In the genomic region with DNA sequence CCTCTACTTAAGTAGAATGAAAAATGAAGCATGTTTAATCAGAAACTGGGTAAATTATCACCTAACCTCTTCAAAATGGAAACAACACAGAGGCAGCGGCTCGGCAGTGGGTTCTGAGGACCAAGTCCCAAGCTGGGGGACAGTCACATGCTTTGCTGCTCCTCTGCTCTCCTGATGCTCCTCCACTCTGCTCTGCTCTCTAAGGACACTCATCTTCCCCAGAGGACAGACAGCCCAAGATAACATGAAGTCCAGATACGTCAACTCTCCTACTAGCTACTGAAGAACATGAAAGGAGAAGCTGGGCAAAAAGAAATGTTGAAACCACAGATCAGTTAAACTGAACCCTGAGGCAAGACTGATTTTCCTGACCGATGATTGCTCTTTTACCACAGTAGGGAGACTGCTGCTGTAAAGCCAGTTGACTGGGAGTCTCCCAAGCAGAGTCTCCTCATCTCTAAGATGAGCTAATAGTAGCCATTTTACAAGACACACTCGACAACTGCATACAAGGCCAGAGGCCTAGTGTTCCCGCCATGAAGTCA, we compare ENCODE assay signal across 28 mouse cellular contexts.
DNase-seq lines count a peak whose midpoint lies in the region; ATAC-seq and TF ChIP-seq lines count a peak whose summit lies in the region.
"Had no signal": no experiment of that assay in that cellular context is flagged by ENCODE, and none has a peak within 500 bp of the region (broad histone marks: within the 10 kb centered on the region; RNA-seq: fewer than 3 reads in every experiment).

No protein-coding gene starts in this region.

- no peak for TF ChIP-seq POLR2A in MEL (IDR thresholded peaks at IDR 0.05; ENCODE audit: control insufficient read depth in 1 of 2, insufficient read depth in 1 of 2, low read depth in 1 of 2, low read length in 2 of 2, poor library complexity in 1 of 2)

- no peaks in the 10 kb centered on the region for H3K79me2 ChIP-seq in MEL (ENCODE audit: control insufficient read depth, insufficient read depth, low read length, poor library complexity)

- H3K36me3 ChIP-seq in limb, embryonic 15.5 days = no peaks in the 10 kb centered on the region
- H3K36me3 ChIP-seq in limb, embryonic 10.5 days = no peaks in the 10 kb centered on the region
- no peaks in the 10 kb centered on the region for H3K36me3 ChIP-seq in MEL (ENCODE audit: control insufficient read depth in 1 of 2, insufficient read depth in 2 of 2, low read length in 2 of 2)
- H3K36me3 ChIP-seq in liver, postnatal 0 days (replicated peaks; ENCODE audit: insufficient read depth, low read length) = no peaks in the 10 kb centered on the region
- H3K36me3 ChIP-seq: embryonic facial prominence, embryonic 15.5 days; heart, embryonic 12.5 days; hindbrain, embryonic 13.5 days; midbrain, embryonic 12.5 days; neural tube, embryonic 12.5 days had no signal

- WGBS in limb, embryonic 15.5 days = 78% methylated on average over 6 of the region's 6 CpGs
- 85% methylated on average over 6 of the region's 6 CpGs for WGBS in limb, embryonic 10.5 days
- 52% methylated on average over 6 of the region's 6 CpGs for WGBS in liver, postnatal 0 days (ENCODE audit: insufficient replicate concordance)

- no peak for ATAC-seq in limb, embryonic 15.5 days (ENCODE audit: insufficient number of reproducible peaks, low FRiP score, low TSS enrichment, low read depth)
- ATAC-seq in liver, postnatal 0 days = no peak
- ATAC-seq: forebrain, embryonic 13.5 days; intestine, postnatal 0 days; Patski had no signal

- H3K4me1 ChIP-seq in limb, embryonic 15.5 days = peaks cover 6% of the 10 kb centered on the region
- peaks cover 7% of the 10 kb centered on the region for H3K4me1 ChIP-seq in limb, embryonic 10.5 days
- 0 out of 4 replicates have a peak, but pooled peaks cover 0 to 2% of the 10 kb centered on the region in 2 experiments for H3K4me1 ChIP-seq in MEL (ENCODE audit: control insufficient read depth in 1 of 2, insufficient read depth in 2 of 2, low read length in 2 of 2)
- H3K4me1 ChIP-seq in liver, postnatal 0 days (ENCODE audit: insufficient read depth) = peaks cover 21% of the 10 kb centered on the region
- H3K4me1 ChIP-seq: forebrain, embryonic 13.5 days; hindbrain, embryonic 13.5 days; midbrain, embryonic 12.5 days; neural tube, embryonic 12.5 days had no signal

- no peak for TF ChIP-seq RAD21 in MEL (IDR thresholded peaks at IDR 0.05; ENCODE audit: low read depth, low read length)

- H3K4me3 ChIP-seq in limb, embryonic 15.5 days = no peak overlapping the region
- no peak overlapping the region for H3K4me3 ChIP-seq in limb, embryonic 10.5 days
- H3K4me3 ChIP-seq in MEL (ENCODE audit: control insufficient read depth in 1 of 2, insufficient read depth in 1 of 2, low read depth in 2 of 2, low read length in 2 of 2) = no peak overlapping the region
- H3K4me3 ChIP-seq in liver, postnatal 0 days (ENCODE audit: low read depth, low read length) = no peak overlapping the region
- H3K4me3 ChIP-seq: embryonic facial prominence, embryonic 15.5 days; forebrain, embryonic 13.5 days; heart, embryonic 12.5 days; hindbrain, embryonic 13.5 days; midbrain, embryonic 12.5 days; myocyte; neural tube, embryonic 12.5 days had no signal

- 0 out of 2 replicates have a peak overlapping the region, but pooled peaks have one; percentile 22 for H3K27ac ChIP-seq in limb, embryonic 15.5 days
- H3K27ac ChIP-seq in limb, embryonic 10.5 days = no peak overlapping the region
- no peak overlapping the region for H3K27ac ChIP-seq in MEL (ENCODE audit: control insufficient read depth, low read depth, low read length)
- H3K27ac ChIP-seq in liver, postnatal 0 days (ENCODE audit: low read depth) = peak overlapping the region; percentile 44; the same call in 1 of the 2 replicates
- H3K27ac ChIP-seq: embryonic facial prominence, embryonic 15.5 days; forebrain, embryonic 13.5 days; hindbrain, embryonic 13.5 days; midbrain, embryonic 12.5 days; neural tube, embryonic 12.5 days had no signal

- TF ChIP-seq EP300 in MEL (IDR thresholded peaks at IDR 0.05; ENCODE audit: low read depth in 1 of 2, low read length in 2 of 2) = no peak
- TF ChIP-seq EP300 in liver, postnatal 0 days (IDR thresholded peaks at IDR 0.05; ENCODE audit: low read depth) = no peak

- H3K9me3 ChIP-seq in limb, embryonic 15.5 days = no peaks in the 10 kb centered on the region
- no peaks in the 10 kb centered on the region for H3K9me3 ChIP-seq in limb, embryonic 10.5 days (replicated peaks)
- no peaks in the 10 kb centered on the region for H3K9me3 ChIP-seq in MEL (replicated peaks; ENCODE audit: insufficient read depth, low read length)
- no peaks in the 10 kb centered on the region for H3K9me3 ChIP-seq in liver, postnatal 0 days (ENCODE audit: low read length)
- H3K9me3 ChIP-seq: embryonic facial prominence, embryonic 15.5 days; forebrain, embryonic 13.5 days; heart, embryonic 12.5 days; hindbrain, embryonic 13.5 days; midbrain, embryonic 12.5 days; neural tube, embryonic 12.5 days had no signal

- no peak for TF ChIP-seq CTCF in MEL (IDR thresholded peaks at IDR 0.05 in 2 of 3, conservative IDR thresholded peaks at IDR 0.05 in 1 of 3; ENCODE audit: control insufficient read depth in 1 of 3, insufficient read depth in 1 of 3, low read depth in 2 of 3, low read length in 3 of 3, poor library complexity in 1 of 3, severe bottlenecking in 1 of 3)
- no peak for TF ChIP-seq CTCF in liver, postnatal 0 days (IDR thresholded peaks at IDR 0.05; ENCODE audit: low read depth)

- DNase-seq in limb, embryonic 10.5 days (ENCODE audit: low spot score) = no peak
- DNase-seq in MEL (ENCODE audit: low read depth, low spot score) = peak; percentile 29
- DNase-seq in c-Kit-positive CD71-negative TER-119-negative erythroid progenitor cells, embryonic 14.5 days (ENCODE audit: low read depth) = peak; percentile 29
- DNase-seq in liver, postnatal 0 days = no peak
- no peak for DNase-seq in c-Kit-positive CD71-positive TER-119-positive erythroid progenitor cells, embryonic 14.5 days (ENCODE audit: low spot score)
- DNase-seq in ovary, postnatal 36 days (ENCODE audit: low spot score) = no peak
- no peak for DNase-seq in kidney, adult 9 months
- DNase-seq: adrenal gland, postnatal 25 days; cerebellum, adult 8-10 months; cerebellum, postnatal 25 days; gastrocnemius, postnatal 14 days; heart, adult 18-20 months; heart, postnatal 4 days; kidney, postnatal 14 days; lung, adult 2 months; lung, postnatal 10 days; thymus, postnatal 4 days had no signal

- H3K4me2 ChIP-seq in limb, embryonic 15.5 days = no peak overlapping the region
- peak overlapping the region; percentile 38 for H3K4me2 ChIP-seq in liver, postnatal 0 days (ENCODE audit: low read depth, low read length)
- H3K4me2 ChIP-seq: embryonic facial prominence, embryonic 15.5 days; forebrain, embryonic 13.5 days; heart, embryonic 12.5 days; hindbrain, embryonic 13.5 days; midbrain, embryonic 12.5 days; neural tube, embryonic 12.5 days had no signal

- H3K27me3 ChIP-seq in limb, embryonic 15.5 days = no peaks in the 10 kb centered on the region
- H3K27me3 ChIP-seq in limb, embryonic 10.5 days (ENCODE audit: low read depth, poor library complexity, severe bottlenecking) = no peaks in the 10 kb centered on the region
- no peaks in the 10 kb centered on the region for H3K27me3 ChIP-seq in MEL (ENCODE audit: control insufficient read depth in 1 of 2, insufficient read depth in 2 of 2, low read length in 2 of 2)
- no peaks in the 10 kb centered on the region for H3K27me3 ChIP-seq in liver, postnatal 0 days (ENCODE audit: insufficient read depth, low read length)
- H3K27me3 ChIP-seq: CH12.LX; embryonic facial prominence, embryonic 15.5 days; forebrain, embryonic 13.5 days; heart, embryonic 12.5 days; hindbrain, embryonic 13.5 days; midbrain, embryonic 12.5 days; neural tube, embryonic 12.5 days; Patski had no signal

- no peak overlapping the region for H3K9ac ChIP-seq in limb, embryonic 15.5 days
- H3K9ac ChIP-seq in MEL (ENCODE audit: control insufficient read depth, low read depth, low read length, poor library complexity, severe bottlenecking) = no peak overlapping the region
- no peak overlapping the region for H3K9ac ChIP-seq in liver, postnatal 0 days (replicated peaks)
- H3K9ac ChIP-seq: embryonic facial prominence, embryonic 15.5 days; forebrain, embryonic 13.5 days; heart, embryonic 12.5 days; hindbrain, embryonic 13.5 days; midbrain, embryonic 12.5 days; neural tube, embryonic 12.5 days had no signal

TF ChIP-seq in MEL, 35 proteins besides CTCF, POLR2A, EP300 and RAD21:
- TF ChIP-seq ETS1 (IDR thresholded peaks at IDR 0.05; ENCODE audit: low read depth, low read length) (no peak), CHD2 (IDR thresholded peaks at IDR 0.05; ENCODE audit: low read length) (no peak), MXI1 (IDR thresholded peaks at IDR 0.05; ENCODE audit: low read depth, low read length) (no peak), ZNF384 (IDR thresholded peaks at IDR 0.05; ENCODE audit: low read depth, low read length) (no peak), HCFC1 (IDR thresholded peaks at IDR 0.05; ENCODE audit: low read depth, low read length) (no peak), USF2 (IDR thresholded peaks at IDR 0.05; ENCODE audit: borderline replicate concordance in 1 of 2, insufficient read depth in 1 of 2, low read depth in 1 of 2, low read length in 2 of 2) (no peak), CHD1 (IDR thresholded peaks at IDR 0.05; ENCODE audit: low read depth, low read length) (no peak), MAFK (IDR thresholded peaks at IDR 0.05; ENCODE audit: borderline replicate concordance, low read depth, low read length) (no peak), MAX (IDR thresholded peaks at IDR 0.05; ENCODE audit: low read length) (no peak), POLR2AphosphoS5 (IDR thresholded peaks at IDR 0.05; ENCODE audit: borderline replicate concordance, low read depth, low read length) (no peak), MEF2A (IDR thresholded peaks at IDR 0.05; ENCODE audit: extremely low read depth, insufficient replicate concordance, low read depth, low read length, poor library complexity, severe bottlenecking) (no peak), MYC (IDR thresholded peaks at IDR 0.05; ENCODE audit: low read depth, low read length) (no peak), TBP (IDR thresholded peaks at IDR 0.05; ENCODE audit: low read depth, low read length) (no peak), RCOR1 (IDR thresholded peaks at IDR 0.05; ENCODE audit: low read depth, low read length) (no peak), BHLHE40 (IDR thresholded peaks at IDR 0.05; ENCODE audit: borderline replicate concordance, low read depth, low read length) (no peak), MAZ (IDR thresholded peaks at IDR 0.05; ENCODE audit: low read depth, low read length) (no peak)

Comparison
In these comparisons a context has a peak if more than half of its experiments do, and no peak if none do; other contexts are left out.
1. H3K27ac ChIP-seq: peak in limb, embryonic 15.5 days (single experiment) and liver, postnatal 0 days (single experiment); none in limb, embryonic 10.5 days (single experiment) and MEL (single experiment).
2. DNase-seq: peak in MEL (single experiment) and c-Kit-positive CD71-negative TER-119-negative erythroid progenitor cells, embryonic 14.5 days (single experiment); none in limb, embryonic 10.5 days (single experiment), liver, postnatal 0 days (single experiment), c-Kit-positive CD71-positive TER-119-positive erythroid progenitor cells, embryonic 14.5 days (single experiment), ovary, postnatal 36 days (single experiment) and kidney, adult 9 months (single experiment).